Mouse (Mus musculus) heart, embryonic 14.5 days (tissue): ENCODE measurements at regions not wholly inside any gene's neighbourhood (a gene's known extent, or its start where the extent isn't known, plus 50 kb on each side); places are given as distances from the start of the nearest gene placed in this dataset.

ENCODE experiments used
- ATAC-seq: fragments of 200-750 bp; cut with Nextera tagmentation; 2 replicates; pipeline ENCODE4 v1.8.0; 2017; ENCODE audit warnings: low read depth, moderate TSS enrichment; ENCODE audit not compliant: insufficient number of reproducible peaks, insufficient read depth, low FRiP score
- H3K27ac ChIP-seq, 2 experiments: fragments of 200-500 bp in 1 of 2; fragments of 300-500 bp in 1 of 2; sonication (generic) in 1 of 2; replicated peaks in 1 of 2; 2 replicates each; pipeline ENCODE4 v1.5.1; 2012 to 2014; ENCODE audit warnings: low read depth in 2 of 2, low read length in 2 of 2, control low read depth in 1 of 2, mild to moderate bottlenecking in 1 of 2, mixed read lengths in 1 of 2; ENCODE audit not compliant: control insufficient read depth in 1 of 2, insufficient read depth in 1 of 2
- H3K27me3 ChIP-seq: fragments of 300-500 bp; sonication (generic); 2 replicates; pipeline ENCODE4 v1.6.1; 2014; ENCODE audit warnings: mild to moderate bottlenecking, low read length, control low read depth; ENCODE audit not compliant: control insufficient read depth, insufficient read depth
- H3K36me3 ChIP-seq: fragments of 300-500 bp; sonication (generic); 2 replicates; pipeline ENCODE4 v1.6.1; 2014; ENCODE audit warnings: mild to moderate bottlenecking, control low read depth, low read length, mixed read lengths; ENCODE audit not compliant: control insufficient read depth, insufficient read depth
- H3K4me1 ChIP-seq, 2 experiments: fragments of 200-500 bp in 1 of 2; fragments of 300-500 bp in 1 of 2; sonication (generic) in 1 of 2; 2 replicates each; pipeline ENCODE4 v1.6.1; 2012 to 2014; ENCODE audit warnings: low read length in 2 of 2, control low read depth in 1 of 2, mixed read lengths in 1 of 2; ENCODE audit not compliant: control insufficient read depth in 2 of 2, insufficient read depth in 2 of 2
- H3K4me2 ChIP-seq: fragments of 300-500 bp; sonication (generic); 2 replicates; pipeline ENCODE4 v1.6.1; 2014; ENCODE audit warnings: mild to moderate bottlenecking, low read length
- H3K4me3 ChIP-seq, 2 experiments: fragments of 200-500 bp in 1 of 2; fragments of 300-500 bp in 1 of 2; sonication (generic) in 1 of 2; 2 replicates each; pipeline ENCODE4 v1.5.1; 2012 to 2014; ENCODE audit warnings: low read length in 2 of 2, mild to moderate bottlenecking in 2 of 2, control low read depth in 1 of 2, low read depth in 1 of 2, moderate library complexity in 1 of 2; ENCODE audit not compliant: control insufficient read depth in 1 of 2, insufficient read depth in 1 of 2
- H3K9ac ChIP-seq: fragments of 300-500 bp; sonication (generic); 2 replicates; pipeline ENCODE4 v1.6.1; 2014; ENCODE audit warnings: mild to moderate bottlenecking, low read length
- H3K9me3 ChIP-seq: fragments of 300-500 bp; sonication (generic); 2 replicates; pipeline ENCODE4 v1.6.1; 2016; ENCODE audit warnings: low read length, control low read depth; ENCODE audit not compliant: control insufficient read depth
- WGBS: fragments of 180-500 bp; shearing (Covaris S2); extraction: QIAGEN DNeasy Blood & Tissue Kit; methylation state at CpG from one replicate; pipeline ENCODE4 v1.1.7; 2014; 5-methylcytosine and 5-hydroxymethylcytosine counted together

GRCm38 (mm10) chr9:33050789-33051188, 414.8 kb downstream of the Ets1 start:
- Histone ChIP-seq H3K4me2 (no peak overlapping the region), H3K9me3 (no peaks in the 10 kb centered on the region), H3K27me3 (no peaks in the 10 kb centered on the region), H3K4me3 (no peak overlapping the region), H3K27ac (no peak overlapping the region), H3K36me3 (no peaks in the 10 kb centered on the region), H3K9ac (no peak overlapping the region), H3K4me1 (no peaks in the 10 kb centered on the region)
- WGBS, result 81% methylated on average over 4 of the region's 4 CpGs
- ATAC-seq, result no peak

- 70% methylated on average over 6 of the region's 6 CpGs for WGBS
- Histone ChIP-seq H3K9ac (no peak overlapping the region), H3K4me2 (no peak overlapping the region), H3K9me3 (no peaks in the 10 kb centered on the region), H3K4me1 (no peaks in the 10 kb centered on the region), H3K27me3 (no peaks in the 10 kb centered on the region), H3K36me3 (no peaks in the 10 kb centered on the region), H3K4me3 (no peak overlapping the region), H3K27ac (no peak overlapping the region)
- ATAC-seq, result no peak
Observed at GRCm38 (mm10) chr9:33060636-33061264, 424.7 kb downstream of the Ets1 start.

- Histone ChIP-seq H3K4me3 (no peak overlapping the region), H3K27ac (no peak overlapping the region), H3K9ac (no peak overlapping the region), H3K4me2 (no peak overlapping the region), H3K9me3 (no peaks in the 10 kb centered on the region), H3K36me3 (no peaks in the 10 kb centered on the region), H3K27me3 (no peaks in the 10 kb centered on the region), H3K4me1 (no peaks in the 10 kb centered on the region)
- 85% methylated on average over 4 of the region's 4 CpGs for WGBS
- ATAC-seq, result no peak
Observed at GRCm38 (mm10) chr9:33062476-33062875, 426.5 kb downstream of the Ets1 start.

GRCm38 (mm10) chr9:33065331-33065730, 429.3 kb downstream of the Ets1 start:
- Histone ChIP-seq H3K36me3 (no peaks in the 10 kb centered on the region), H3K9ac (no peak overlapping the region), H3K9me3 (no peaks in the 10 kb centered on the region), H3K27ac (no peak overlapping the region), H3K4me1 (no peaks in the 10 kb centered on the region), H3K4me2 (no peak overlapping the region), H3K27me3 (no peaks in the 10 kb centered on the region), H3K4me3 (no peak overlapping the region)
- WGBS, result 75% methylated on average over 3 of the region's 3 CpGs
- no peak for ATAC-seq

- Histone ChIP-seq H3K27ac (no peak overlapping the region), H3K4me3 (no peak overlapping the region), H3K4me1 (no peaks in the 10 kb centered on the region), H3K4me2 (no peak overlapping the region), H3K9me3 (no peaks in the 10 kb centered on the region), H3K27me3 (no peaks in the 10 kb centered on the region), H3K36me3 (no peaks in the 10 kb centered on the region), H3K9ac (no peak overlapping the region)
- no peak for ATAC-seq
- 80% methylated on average over 1 of the region's 1 CpGs for WGBS
Observed at GRCm38 (mm10) chr9:33067521-33067920, 431.5 kb downstream of the Ets1 start.

GRCm38 (mm10) chr9:33070116-33070515, 434.1 kb downstream of the Ets1 start:
- 74% methylated on average over 3 of the region's 3 CpGs for WGBS
- Histone ChIP-seq H3K9me3 (no peaks in the 10 kb centered on the region), H3K4me2 (no peak overlapping the region), H3K36me3 (no peaks in the 10 kb centered on the region), H3K4me3 (no peak overlapping the region), H3K9ac (no peak overlapping the region), H3K4me1 (no peaks in the 10 kb centered on the region), H3K27ac (no peak overlapping the region), H3K27me3 (no peaks in the 10 kb centered on the region)
- no peak for ATAC-seq

GRCm38 (mm10) chr9:33080271-33080670, 444.2 kb downstream of the Ets1 start:
- no peaks in the 10 kb centered on the region for H3K36me3 ChIP-seq
- 61% methylated on average over 3 of the region's 3 CpGs for WGBS
- no peak overlapping the region for H3K9ac ChIP-seq
- no peaks in the 10 kb centered on the region for H3K4me1 ChIP-seq
- H3K27ac ChIP-seq, result no peak overlapping the region
- no peaks in the 10 kb centered on the region for H3K27me3 ChIP-seq
- H3K4me2 ChIP-seq, result no peak overlapping the region
- ATAC-seq, result no peak
- no peak overlapping the region for H3K4me3 ChIP-seq
- no peaks in the 10 kb centered on the region for H3K9me3 ChIP-seq

GRCm38 (mm10) chr9:33080774-33081173, 444.8 kb downstream of the Ets1 start:
- Histone ChIP-seq H3K36me3 (no peaks in the 10 kb centered on the region), H3K27me3 (no peaks in the 10 kb centered on the region), H3K9ac (no peak overlapping the region), H3K4me2 (no peak overlapping the region), H3K9me3 (no peaks in the 10 kb centered on the region), H3K4me1 (no peaks in the 10 kb centered on the region), H3K27ac (no peak overlapping the region), H3K4me3 (no peak overlapping the region)
- no peak for ATAC-seq
- 50% methylated on average over 6 of the region's 6 CpGs for WGBS
